Mouse (Mus musculus) forebrain, embryonic 16.5 days (tissue): ENCODE results near the gene Ptrh1. TPM values are rescaled to one million over a fixed set of nuclear protein-coding genes. Genes with fewer than 3 reads are reported as not detected.
A peak's percentile ranks its signal among the peaks of the same experiment; 100 is the strongest.

Source experiments
- ATAC-seq: fragments of 200-750 bp; cut with Nextera tagmentation; 2 replicates; pipeline ENCODE4 v1.8.0; 2017; ENCODE audit warnings: mild to moderate bottlenecking, moderate library complexity
- H3K27ac ChIP-seq: fragments of 300-500 bp; sonication (generic); 2 replicates; pipeline ENCODE4 v1.5.1; 2014; ENCODE audit warnings: low read length, control low read depth
- H3K27me3 ChIP-seq: fragments of 300-500 bp; sonication (generic); replicated peaks from 2 replicates; pipeline ENCODE4 v1.6.1; 2014; ENCODE audit warnings: low read length; ENCODE audit not compliant: control insufficient read depth, insufficient read depth
- H3K36me3 ChIP-seq: fragments of 300-500 bp; sonication (generic); 2 replicates; pipeline ENCODE4 v1.6.1; 2014; ENCODE audit not compliant: control insufficient read depth, insufficient read depth
- H3K4me1 ChIP-seq: fragments of 300-500 bp; sonication (generic); replicated peaks from 2 replicates; pipeline ENCODE4 v1.6.1; 2014; ENCODE audit warnings: low read length; ENCODE audit not compliant: control insufficient read depth, insufficient read depth
- H3K4me2 ChIP-seq: fragments of 300-500 bp; sonication (generic); 2 replicates; pipeline ENCODE4 v1.6.1; 2014; ENCODE audit warnings: mild to moderate bottlenecking, low read length, control low read depth
- H3K4me3 ChIP-seq: fragments of 300-500 bp; sonication (generic); replicated peaks from 2 replicates; pipeline ENCODE4 v1.5.1; 2014; ENCODE audit warnings: mild to moderate bottlenecking, low read length, control low read depth
- H3K9ac ChIP-seq: fragments of 300-500 bp; sonication (generic); replicated peaks from 2 replicates; pipeline ENCODE4 v1.6.1; 2014; ENCODE audit warnings: low read depth, low read length, control low read depth
- H3K9me3 ChIP-seq: fragments of 300-500 bp; sonication (generic); 2 replicates; pipeline ENCODE4 v1.6.1; 2016; ENCODE audit warnings: low read length; ENCODE audit not compliant: control insufficient read depth
- WGBS: fragments of 180-500 bp; shearing (Covaris S2); extraction: QIAGEN DNeasy Blood & Tissue Kit; methylation state at CpG from one replicate; pipeline ENCODE4 v1.1.7; 2014; 5-methylcytosine and 5-hydroxymethylcytosine counted together
- polyA plus RNA-seq: library from polyadenylated mRNA; unstranded; fragments of >200 nt; fragmentation: Nextera tagmentation; extraction: Ambion mirVana; gene quantifications from 2 replicates; pipeline ENCODE4 v1.2.1, GENCODE M21; 2015

The Ptrh1 gene
- polyA plus RNA-seq, 1 experiment from 2014 or later, result 6.9 TPM

GRCm38 (mm10) chr2:32750887-32751664 lies 24.5 kb upstream of the Ptrh1 start:
- Histone ChIP-seq H3K27me3 (no peaks in the 10 kb centered on the region), H3K36me3 (peaks cover 18% of the 10 kb centered on the region; the same call in 1 of the 2 replicates), H3K9me3 (no peaks in the 10 kb centered on the region), H3K4me2 (peak overlapping the region; percentile 48), H3K9ac (peak overlapping the region; percentile 30; the same call in 1 of the 2 replicates), H3K4me3 (peak overlapping the region; percentile 18), H3K27ac (no peak overlapping the region; the same call in 1 of the 2 replicates), H3K4me1 (peaks cover 8% of the 10 kb centered on the region)
- peak; percentile 71 for ATAC-seq
- WGBS, result 4% methylated on average over 31 of the region's 31 CpGs

- Histone ChIP-seq H3K9me3 (no peaks in the 10 kb centered on the region), H3K27ac (no peak overlapping the region), H3K4me1 (peaks cover 8% of the 10 kb centered on the region), H3K9ac (0 out of 2 replicates have a peak overlapping the region, but pooled peaks have one; percentile 19), H3K36me3 (peaks cover 18% of the 10 kb centered on the region; the same call in 1 of the 2 replicates), H3K4me2 (peak overlapping the region; percentile 48), H3K4me3 (peak overlapping the region; percentile 18), H3K27me3 (no peaks in the 10 kb centered on the region)
- no peak for ATAC-seq
- 24% methylated on average over 8 of the region's 10 CpGs for WGBS
Measured at GRCm38 (mm10) chr2:32751665-32752033, 23.9 kb upstream of the Ptrh1 start.

GRCm38 (mm10) chr2:32752181-32752580 lies 23.4 kb upstream of the Ptrh1 start:
- Histone ChIP-seq H3K36me3 (peaks cover 15% of the 10 kb centered on the region; the same call in 1 of the 2 replicates), H3K4me3 (no peak overlapping the region), H3K27me3 (no peaks in the 10 kb centered on the region), H3K9ac (no peak overlapping the region), H3K27ac (no peak overlapping the region), H3K9me3 (no peaks in the 10 kb centered on the region), H3K4me2 (no peak overlapping the region), H3K4me1 (peaks cover 8% of the 10 kb centered on the region)
- 67% methylated on average over 10 of the region's 10 CpGs for WGBS
- no peak for ATAC-seq

GRCm38 (mm10) chr2:32756674-32757055 lies 18.9 kb upstream of the Ptrh1 start:
- Histone ChIP-seq H3K4me3 (peak overlapping the region; percentile 79; the same call in 1 of the 2 replicates), H3K36me3 (peaks cover 14% of the 10 kb centered on the region), H3K4me1 (peaks cover 17% of the 10 kb centered on the region), H3K27ac (no peak overlapping the region), H3K4me2 (peak overlapping the region; percentile 26; the same call in 1 of the 2 replicates), H3K27me3 (no peaks in the 10 kb centered on the region), H3K9me3 (no peaks in the 10 kb centered on the region), H3K9ac (no peak overlapping the region)
- peak; percentile 44 for ATAC-seq
- 16% methylated on average over 5 of the region's 6 CpGs for WGBS

- under 1% methylated on average over 66 of the region's 66 CpGs for WGBS
- Histone ChIP-seq H3K27ac (peak within 1 kb of the TSS; percentile 90), H3K36me3 (peaks cover 10% of the 10 kb centered on the region), H3K27me3 (no peaks in the 10 kb centered on the region), H3K4me1 (peaks cover 17% of the 10 kb centered on the region), H3K4me3 (peak within 1 kb of the TSS; percentile 79), H3K4me2 (peak within 1 kb of the TSS; percentile 54), H3K9ac (peak within 1 kb of the TSS; percentile 94), H3K9me3 (no peaks in the 10 kb centered on the region)
- ATAC-seq, result peak; percentile 97
Measured at GRCm38 (mm10) chr2:32757056-32757845, 18.3 kb upstream of the Ptrh1 start, which contains the start of gene Tor2a. Gene Tor2a, plus strand, starts transcription at chr2:32757234.

GRCm38 (mm10) chr2:32758503-32758902 lies 17.1 kb upstream of the Ptrh1 start:
- peaks cover 14% of the 10 kb centered on the region for H3K36me3 ChIP-seq
- H3K4me3 ChIP-seq, result no peak overlapping the region
- H3K4me1 ChIP-seq, result peaks cover 17% of the 10 kb centered on the region
- no peak for ATAC-seq
- no peaks in the 10 kb centered on the region for H3K27me3 ChIP-seq
- H3K4me2 ChIP-seq, result no peak overlapping the region
- no peak overlapping the region for H3K27ac ChIP-seq
- no peaks in the 10 kb centered on the region for H3K9me3 ChIP-seq
- 84% methylated on average over 8 of the region's 8 CpGs for WGBS
- H3K9ac ChIP-seq, result no peak overlapping the region; the same call in 1 of the 2 replicates

- Histone ChIP-seq H3K36me3 (peaks cover 14% of the 10 kb centered on the region), H3K4me2 (no peak overlapping the region), H3K27me3 (no peaks in the 10 kb centered on the region), H3K9ac (no peak overlapping the region), H3K4me3 (no peak overlapping the region), H3K4me1 (peaks cover 17% of the 10 kb centered on the region), H3K9me3 (no peaks in the 10 kb centered on the region), H3K27ac (no peak overlapping the region)
- no peak for ATAC-seq
- WGBS, result 67% methylated on average over 2 of the region's 2 CpGs
Measured at GRCm38 (mm10) chr2:32759001-32759400, 16.6 kb upstream of the Ptrh1 start.

- H3K4me1 ChIP-seq, result peaks cover 17% of the 10 kb centered on the region
- peaks cover 8% of the 10 kb centered on the region for H3K36me3 ChIP-seq
- H3K9me3 ChIP-seq, result no peaks in the 10 kb centered on the region
- ATAC-seq, result no peak
- 89% methylated on average over 14 of the region's 14 CpGs for WGBS
- no peak overlapping the region for H3K4me3 ChIP-seq
- no peak overlapping the region for H3K27ac ChIP-seq
- no peaks in the 10 kb centered on the region for H3K27me3 ChIP-seq
- no peak overlapping the region for H3K9ac ChIP-seq
- H3K4me2 ChIP-seq, result no peak overlapping the region
Measured at GRCm38 (mm10) chr2:32761361-32761760, 14.2 kb upstream of the Ptrh1 start.

GRCm38 (mm10) chr2:32761859-32762258 lies 13.7 kb upstream of the Ptrh1 start:
- no peak for ATAC-seq
- no peak overlapping the region for H3K4me2 ChIP-seq
- 77% methylated on average over 4 of the region's 4 CpGs for WGBS

More at GRCm38 (mm10) chr2:32761859-32762258, 13.7 kb upstream of the Ptrh1 start:
- Histone ChIP-seq H3K4me1 (peaks cover 17% of the 10 kb centered on the region), H3K27ac (no peak overlapping the region), H3K9ac (no peak overlapping the region), H3K9me3 (no peaks in the 10 kb centered on the region), H3K27me3 (no peaks in the 10 kb centered on the region), H3K36me3 (peaks cover 8% of the 10 kb centered on the region), H3K4me3 (no peak overlapping the region)
